Mouse (Mus musculus) myocyte (in vitro differentiated cells): ENCODE data around the gene Fabp1. TPM values are rescaled to one million over a fixed set of nuclear protein-coding genes. Genes with fewer than 3 reads are reported as not detected.

Experiments
- H3K27me3 ChIP-seq: one replicate; pipeline ENCODE4 v1.6.1; 2011; ENCODE audit not compliant: control insufficient read depth, insufficient read depth, insufficient read length
- H3K36me3 ChIP-seq: one replicate; pipeline ENCODE4 v1.6.1; 2011; ENCODE audit not compliant: control insufficient read depth, insufficient read depth
- H3K4me2 ChIP-seq: one replicate; pipeline ENCODE4 v1.6.1; 2011; ENCODE audit warnings: low read depth, control low read depth
- H3K4me3 ChIP-seq: one replicate; pipeline ENCODE4 v1.5.1; 2011; ENCODE audit warnings: mild to moderate bottlenecking, control low read depth, moderate library complexity
- H3K79me2 ChIP-seq: one replicate; pipeline ENCODE4 v1.6.1; 2011; ENCODE audit not compliant: control insufficient read depth, insufficient read depth
- H3ac ChIP-seq: one replicate; pipeline ENCODE4 v1.6.1; 2011; ENCODE audit not compliant: control insufficient read depth, insufficient read length
- CEBPB ChIP-seq: IDR thresholded peaks from 2 replicates; pipeline ENCODE4 v1.6.1; 2011; ENCODE audit warnings: mild to moderate bottlenecking, moderate library complexity; ENCODE audit not compliant: poor library complexity, insufficient read depth, severe bottlenecking
- E2F4 ChIP-seq: IDR thresholded peaks from one replicate; pipeline ENCODE4 v1.6.1; 2011; ENCODE audit warnings: mild to moderate bottlenecking, control low read depth, moderate library complexity; ENCODE audit not compliant: insufficient read depth
- MAX ChIP-seq: IDR thresholded peaks from one replicate; pipeline ENCODE4 v1.6.1; 2011; ENCODE audit warnings: low read depth, mild to moderate bottlenecking, control low read depth
- MYOD1 ChIP-seq, 3 experiments: IDR thresholded peaks; one replicate each; pipeline ENCODE4 v1.6.1; 2011; ENCODE audit warnings: control low read depth in 2 of 3, low read depth in 2 of 3, mild to moderate bottlenecking in 2 of 3, moderate library complexity in 1 of 3; ENCODE audit not compliant: insufficient read length in 2 of 3, control insufficient read depth in 1 of 3
- MYOG ChIP-seq, 3 experiments: IDR thresholded peaks; one replicate each; pipeline ENCODE4 v1.6.1; 2011; ENCODE audit warnings: control low read depth in 2 of 3, low read depth in 2 of 3, mild to moderate bottlenecking in 2 of 3; ENCODE audit not compliant: insufficient read length in 2 of 3, control insufficient read depth in 1 of 3, insufficient read depth in 1 of 3
- POLR2A ChIP-seq: IDR thresholded peaks from one replicate; pipeline ENCODE4 v1.6.1; 2011; ENCODE audit warnings: low read depth, mild to moderate bottlenecking, control low read depth, moderate library complexity; ENCODE audit not compliant: insufficient read length
- POLR2AphosphoS2 ChIP-seq: IDR thresholded peaks from one replicate; pipeline ENCODE4 v1.6.1; 2011; ENCODE audit warnings: low read depth, control low read depth; ENCODE audit not compliant: insufficient read length
- REST ChIP-seq: IDR thresholded peaks from one replicate; pipeline ENCODE4 v1.6.1; 2011; ENCODE audit warnings: mild to moderate bottlenecking, control low read depth, moderate library complexity; ENCODE audit not compliant: insufficient read depth, insufficient read length
- SRF ChIP-seq: IDR thresholded peaks from one replicate; pipeline ENCODE4 v1.6.1; 2011; ENCODE audit warnings: low read depth; ENCODE audit not compliant: control insufficient read depth, insufficient read length
- TCF12 ChIP-seq: IDR thresholded peaks from one replicate; pipeline ENCODE4 v1.6.1; 2011; ENCODE audit warnings: mild to moderate bottlenecking, control low read depth; ENCODE audit not compliant: poor library complexity, insufficient read depth, severe bottlenecking
- TCF3 ChIP-seq: IDR thresholded peaks from one replicate; pipeline ENCODE4 v1.6.1; 2011; ENCODE audit warnings: low read depth, control low read depth; ENCODE audit not compliant: insufficient read length
- USF1 ChIP-seq: IDR thresholded peaks from one replicate; pipeline ENCODE4 v1.6.1; 2011; ENCODE audit warnings: low read depth, mild to moderate bottlenecking, control low read depth, moderate library complexity
- polyA plus RNA-seq: library from polyadenylated mRNA; unstranded; fragments of >200 nt; fragmentation: generic; extraction: Trizol; gene quantifications from one replicate; pipeline ENCODE4 v1.2.1, GENCODE M21; 2012; ENCODE audit warnings: missing spikeins

Gene Fabp1
- polyA plus RNA-seq, 1 experiment, result not detected

DNA sequence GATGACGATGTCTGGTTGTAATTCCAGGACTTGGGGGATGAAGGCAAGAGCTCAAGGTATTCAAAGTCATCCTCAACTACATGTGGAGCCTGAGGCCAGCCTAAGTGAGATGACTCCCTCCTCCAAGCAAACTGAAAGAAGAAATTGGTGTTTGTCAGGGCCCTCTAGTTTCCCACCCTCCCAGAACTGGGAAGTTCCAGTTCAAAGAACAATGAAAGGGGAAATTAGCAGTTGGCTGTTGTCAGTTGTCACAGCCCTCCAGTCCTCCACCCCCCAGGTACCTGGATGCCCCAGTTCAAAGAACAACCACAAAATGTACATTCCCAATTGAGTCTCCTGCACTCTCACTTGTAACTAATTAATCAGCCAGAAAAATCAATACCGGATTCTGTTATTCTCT, 9.1 kb downstream of the Fabp1 start:
- TF ChIP-seq MYOG (IDR thresholded peaks at IDR 0.05; ENCODE audit: control insufficient read depth in 1 of 3, insufficient read depth in 1 of 3, insufficient read length in 2 of 3, low read depth in 2 of 3), result no peak
- H3K4me3 ChIP-seq, result no peak overlapping the region
- no peaks in the 10 kb centered on the region for H3K27me3 ChIP-seq
- no peak overlapping the region for H3ac ChIP-seq
- H3K4me2 ChIP-seq, result no peak overlapping the region
- no peaks in the 10 kb centered on the region for H3K79me2 ChIP-seq
- H3K36me3 ChIP-seq, result no peaks in the 10 kb centered on the region

GRCm38 (mm10) chr6:71211917-71212316, 12.3 kb downstream of the Fabp1 start:
- TF ChIP-seq TCF12 (no peak), MAX (no peak), CEBPB (no peak), TCF3 (no peak), USF1 (no peak), E2F4 (no peak), MYOD1 (IDR thresholded peaks at IDR 0.05; ENCODE audit: control insufficient read depth in 1 of 3, insufficient read length in 2 of 3, low read depth in 2 of 3) (no peak), POLR2AphosphoS2 (no peak), POLR2A (no peak), MYOG (IDR thresholded peaks at IDR 0.05; ENCODE audit: control insufficient read depth in 1 of 3, insufficient read depth in 1 of 3, insufficient read length in 2 of 3, low read depth in 2 of 3) (no peak), SRF (no peak)
- peaks cover 2% of the 10 kb centered on the region for H3K36me3 ChIP-seq
- H3K79me2 ChIP-seq, result no peaks in the 10 kb centered on the region
- H3K4me3 ChIP-seq, result no peak overlapping the region
- no peak overlapping the region for H3ac ChIP-seq
- H3K27me3 ChIP-seq, result no peaks in the 10 kb centered on the region
- H3K4me2 ChIP-seq, result no peak overlapping the region

DNA sequence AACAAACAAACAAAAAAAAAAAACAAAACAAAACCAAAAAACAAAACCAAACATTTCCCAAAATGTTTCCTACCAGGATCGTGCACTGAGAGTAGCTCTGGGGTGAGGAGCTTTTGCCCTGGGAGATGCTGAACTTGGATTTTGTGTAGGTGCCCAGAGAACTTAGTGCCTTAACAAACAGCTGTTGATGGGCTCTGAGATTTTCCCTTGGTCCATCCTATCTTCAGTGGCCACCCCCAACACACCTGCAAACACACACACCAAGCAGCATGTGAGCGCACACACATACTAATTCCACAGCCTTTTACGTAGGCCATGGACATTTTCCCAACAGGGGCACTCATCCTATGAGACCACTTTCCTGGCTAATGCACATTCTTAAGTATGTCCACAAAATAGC, 12.8 kb downstream of the Fabp1 start:
- Histone ChIP-seq H3K4me3 (no peak overlapping the region), H3K4me2 (no peak overlapping the region), H3K79me2 (no peaks in the 10 kb centered on the region), H3K27me3 (no peaks in the 10 kb centered on the region), H3K36me3 (peaks cover 5% of the 10 kb centered on the region), H3ac (no peak overlapping the region)
- TF ChIP-seq E2F4 (no peak), CEBPB (no peak), TCF12 (no peak), SRF (no peak), USF1 (no peak), POLR2A (no peak), POLR2AphosphoS2 (no peak), MAX (no peak), REST (no peak), TCF3 (no peak), MYOG (IDR thresholded peaks at IDR 0.05; ENCODE audit: control insufficient read depth in 1 of 3, insufficient read depth in 1 of 3, insufficient read length in 2 of 3, low read depth in 2 of 3) (no peak), MYOD1 (IDR thresholded peaks at IDR 0.05; ENCODE audit: control insufficient read depth in 1 of 3, insufficient read length in 2 of 3, low read depth in 2 of 3) (no peak)

DNA sequence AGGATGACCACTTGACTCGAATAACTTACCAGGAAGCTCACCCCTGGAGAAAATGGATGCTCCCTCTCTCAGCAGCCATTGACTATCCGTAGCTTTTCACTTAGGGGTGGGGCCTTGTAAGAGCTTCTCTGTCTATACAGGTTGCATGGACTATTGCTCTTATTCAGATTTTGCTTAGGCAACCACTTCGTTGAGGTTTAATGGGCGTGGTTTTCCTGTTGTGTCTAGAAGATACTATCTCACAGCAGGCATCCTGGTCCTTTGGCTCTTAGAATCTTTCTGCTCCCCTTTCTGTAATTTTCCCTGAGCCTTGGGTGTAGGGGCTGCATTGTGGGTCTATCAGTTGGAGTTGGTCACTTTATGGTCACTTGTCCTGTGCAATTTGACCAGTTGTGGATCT, 21.9 kb downstream of the Fabp1 start:
- no peaks in the 10 kb centered on the region for H3K27me3 ChIP-seq
- H3ac ChIP-seq, result no peak overlapping the region
- H3K4me2 ChIP-seq, result no peak overlapping the region
- no peak for TF ChIP-seq USF1
- no peak for TF ChIP-seq E2F4
- TF ChIP-seq REST, result no peak
- no peak for TF ChIP-seq CEBPB
- no peak for TF ChIP-seq MAX
- TF ChIP-seq TCF12, result no peak
- no peak for TF ChIP-seq MYOG (IDR thresholded peaks at IDR 0.05; ENCODE audit: control insufficient read depth in 1 of 3, insufficient read depth in 1 of 3, insufficient read length in 2 of 3, low read depth in 2 of 3)
- no peak for TF ChIP-seq POLR2A
- TF ChIP-seq SRF, result no peak
- no peak for TF ChIP-seq MYOD1 (IDR thresholded peaks at IDR 0.05; ENCODE audit: control insufficient read depth in 1 of 3, insufficient read length in 2 of 3, low read depth in 2 of 3)
- TF ChIP-seq POLR2AphosphoS2, result no peak
- no peak for TF ChIP-seq TCF3
- H3K79me2 ChIP-seq, result no peaks in the 10 kb centered on the region
- no peak overlapping the region for H3K4me3 ChIP-seq
- peaks cover 19% of the 10 kb centered on the region for H3K36me3 ChIP-seq

- H3K4me3 ChIP-seq, result no peak overlapping the region
- no peaks in the 10 kb centered on the region for H3K79me2 ChIP-seq
Measured at GRCm38 (mm10) chr6:71224184-71224943, 24.7 kb downstream of the Fabp1 start.

More at GRCm38 (mm10) chr6:71224184-71224943, 24.7 kb downstream of the Fabp1 start:
- H3K36me3 ChIP-seq, result peaks cover 14% of the 10 kb centered on the region
- TF ChIP-seq TCF3 (no peak), SRF (no peak), MYOD1 (IDR thresholded peaks at IDR 0.05; ENCODE audit: control insufficient read depth in 1 of 3, insufficient read length in 2 of 3, low read depth in 2 of 3) (no peak), TCF12 (no peak), USF1 (no peak), POLR2A (no peak), E2F4 (no peak), POLR2AphosphoS2 (no peak), CEBPB (no peak), REST (no peak)
- no peak overlapping the region for H3ac ChIP-seq
- H3K27me3 ChIP-seq, result no peaks in the 10 kb centered on the region
- no peak overlapping the region for H3K4me2 ChIP-seq
